Mouse (Mus musculus): Measurements from ENCODE around the gene Gm3047.
"Not testable (repeated sequence)": the region's sequence is repeated elsewhere in the genome, so short reads cannot be mapped to it uniquely, and the experiment has no call there.

Gm3047 gene

DNA sequence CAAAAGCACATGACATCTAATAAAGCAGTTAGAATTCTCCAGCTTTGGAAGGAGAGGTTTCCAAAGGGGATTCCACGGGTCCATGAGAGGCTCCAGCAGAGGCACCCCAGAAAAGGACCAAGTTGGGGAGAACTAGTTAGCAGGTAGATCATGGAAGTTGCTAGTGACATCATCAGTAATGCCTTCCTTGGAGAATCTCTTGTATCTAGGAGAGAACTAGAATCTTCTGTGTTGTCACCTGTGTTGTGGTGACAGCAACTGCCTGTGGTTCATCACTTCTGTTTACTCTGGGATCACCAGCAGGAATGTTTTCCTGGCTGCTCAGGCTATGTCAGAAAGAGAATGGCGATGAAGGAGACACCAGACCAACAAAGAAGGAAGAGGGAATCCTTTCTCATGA is at the start of gene Gm3047:
TSS of gene Gm3047 (plus strand) at position 301 of the 400 bp plus-strand sequence.
- DNase-seq, result not testable (repeated sequence)
